ENCODE assay signal across 9 mouse cellular contexts in genomic region chr13:23299999-23300341, GRCm38 (mm10). TPM values are rescaled to one million over a fixed set of nuclear protein-coding genes. Genes with fewer than 3 reads are reported as not detected.
A peak's percentile ranks its signal among the peaks of the same experiment; 100 is the strongest.
DNase-seq lines count a peak whose midpoint lies in the region; ATAC-seq and TF ChIP-seq lines count a peak whose summit lies in the region.
"Had no signal": no experiment of that assay in that cellular context is flagged by ENCODE, and none has a peak within 500 bp of the region (broad histone marks: within the 10 kb centered on the region; RNA-seq: fewer than 3 reads in every experiment).

No protein-coding gene starts in this region.

- no peaks in the 10 kb centered on the region for H3K79me2 ChIP-seq in macrophage (ENCODE audit: inconsistent target)

- peak; percentile 41 for DNase-seq in urinary bladder, postnatal 25 days (ENCODE audit: low spot score)
- DNase-seq in urinary bladder, postnatal 4 days (ENCODE audit: low spot score in 2 of 2): no peak
- DNase-seq in layer of hippocampus, postnatal 36 days: peak; percentile 68 to 80
- no peak for DNase-seq in ovary, postnatal 36 days (ENCODE audit: low spot score)

- no peaks in the 10 kb centered on the region for H3K9me3 ChIP-seq in stomach, embryonic 15.5 days

- no peak for TF ChIP-seq POLR2A in bone marrow macrophage, adult 2 months (IDR thresholded peaks at IDR 0.05; ENCODE audit: borderline replicate concordance, low read depth, low read length)

- peak overlapping the region; percentile 81 for H3K4me3 ChIP-seq in bone marrow macrophage, adult 2 months (ENCODE audit: insufficient read depth, low read length)
- peak overlapping the region; percentile 20 for H3K4me3 ChIP-seq in macrophage (ENCODE audit: inconsistent target)
- H3K4me3 ChIP-seq in stomach, embryonic 15.5 days (replicated peaks): peak overlapping the region; percentile 48

- H3K36me3 ChIP-seq in macrophage (ENCODE audit: inconsistent target): no peaks in the 10 kb centered on the region
- no peaks in the 10 kb centered on the region for H3K36me3 ChIP-seq in stomach, embryonic 15.5 days

- H3K4me1 ChIP-seq in bone marrow macrophage, adult 2 months (ENCODE audit: control insufficient read depth, insufficient read depth, low read length): peaks cover 10% of the 10 kb centered on the region
- no peaks in the 10 kb centered on the region for H3K4me1 ChIP-seq in stomach, embryonic 15.5 days

- peak; percentile 84 for ATAC-seq in frontal cortex, adult (ENCODE audit: low TSS enrichment)
- ATAC-seq in stomach, embryonic 15.5 days (ENCODE audit: insufficient read depth, low FRiP score, low read depth): no peak

- no peak overlapping the region for H3K27ac ChIP-seq in bone marrow macrophage, adult 2 months (ENCODE audit: insufficient read depth, low read depth, low read length)
- no peak overlapping the region for H3K27ac ChIP-seq in macrophage
- no peak overlapping the region for H3K27ac ChIP-seq in stomach, embryonic 15.5 days

- no peak for TF ChIP-seq CTCF in bone marrow macrophage, adult 2 months (IDR thresholded peaks at IDR 0.05; ENCODE audit: low read depth, low read length)

- no peak overlapping the region for H3K9ac ChIP-seq in stomach, embryonic 15.5 days

- WGBS in macrophage (ENCODE audit: missing documents): 12% methylated on average over 13 of the region's 13 CpGs
- 2% methylated on average over 13 of the region's 13 CpGs for WGBS in stomach, embryonic 15.5 days

- H3K4me2 ChIP-seq in stomach, embryonic 15.5 days: peak overlapping the region; percentile 61

- H3K27me3 ChIP-seq in stomach, embryonic 15.5 days (replicated peaks): 0 out of 2 replicates have a peak, but pooled peaks cover 4% of the 10 kb centered on the region

RNA-seq across cellular contexts. Expression of gene Vmn1r223, which starts 53.0 kb away (rescaled TPM):
- not detected in 2 replicates for polyA plus RNA-seq in bone marrow macrophage, adult 2 months (2012; ENCODE audit: insufficient read depth, insufficient read length, missing spikeins)
- not detected for total RNA-seq in layer of hippocampus, postnatal 36 days (2021)
- not detected for total RNA-seq in macrophage (2018; cell fraction: chromatin; rRNA removed)
- not detected for total RNA-seq in macrophage (2018; cell fraction: cytosol; rRNA removed)
- total RNA-seq in macrophage (2018; cell fraction: nucleus; rRNA removed): not detected
- polyA plus RNA-seq in macrophage (2018): not detected in 3 replicates
- polyA plus RNA-seq in stomach, embryonic 15.5 days (2015; fragmentation: Nextera tagmentation; extraction: Ambion mirVana): not detected in 2 replicates
- total RNA-seq: liver, adult 2 months had no signal
- polyA plus RNA-seq: liver, adult 2 months had no signal

Comparison
In these comparisons a context has a peak if more than half of its experiments do, and no peak if none do; other contexts are left out.
1. DNase-seq: peak in urinary bladder, postnatal 25 days (single experiment) and layer of hippocampus, postnatal 36 days (2 of 2); none in urinary bladder, postnatal 4 days (0 of 2) and ovary, postnatal 36 days (single experiment).
2. H3K4me3 ChIP-seq: peak in every context shown above with its lines; median percentile 81 in bone marrow macrophage, adult 2 months; 48 in stomach, embryonic 15.5 days; 20 in macrophage.